Mouse (Mus musculus): ENCODE data around the gene Olfr924. TPM values are rescaled to one million over a fixed set of nuclear protein-coding genes. Genes with fewer than 3 reads are reported as not detected.

Olfr924 gene
- polyA plus RNA-seq, 1 experiment = not detected

DNA sequence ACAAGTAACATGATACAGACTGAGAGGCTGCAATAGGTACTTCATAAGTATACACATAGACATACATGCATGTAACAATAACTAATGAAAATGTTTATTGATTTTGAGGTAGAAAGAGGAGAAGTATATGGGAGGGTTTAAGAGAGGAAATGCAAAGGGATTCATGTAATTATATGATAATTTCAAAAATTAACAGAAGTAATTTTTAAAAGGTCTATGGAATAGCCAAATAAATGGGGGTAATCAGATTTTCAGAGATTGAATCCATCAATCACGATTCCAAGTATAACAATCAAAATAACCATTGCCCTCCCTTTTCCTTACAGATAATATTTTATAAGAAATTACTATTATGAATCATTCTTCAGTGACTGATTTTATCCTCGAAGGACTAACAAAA is 32.6 kb downstream of the Olfr924 start, which contains the start of gene Olfr926:
TSS of gene Olfr926 (plus strand) at position 301 of the 400 bp plus-strand sequence.
- TF ChIP-seq CTCF (IDR thresholded peaks at IDR 0.05; ENCODE audit: borderline replicate concordance, insufficient read depth, low read depth, low read length) = no peak
- TF ChIP-seq POLR2A (IDR thresholded peaks at IDR 0.05; ENCODE audit: borderline replicate concordance, insufficient read depth, low read length) = no peak
- Histone ChIP-seq H3K4me1 (ENCODE audit: control insufficient read depth, insufficient read depth, low read length) (no peaks in the 10 kb centered on the region), H3K27ac (ENCODE audit: insufficient read depth, low read length) (no peak within 1 kb of the TSS), H3K27me3 (ENCODE audit: control insufficient read depth, insufficient read depth, low read length) (no peaks in the 10 kb centered on the region), H3K4me3 (replicated peaks; ENCODE audit: insufficient read depth, low read depth, low read length) (no peak within 1 kb of the TSS)
- no peak for DNase-seq
- 69% methylated on average over 2 of the region's 2 CpGs for WGBS

Other genes starting within 250 kb of the Olfr924 start
- not detected in 2 replicates for gene Olfr914, start 239.3 kb upstream of the Olfr924 start, polyA plus RNA-seq (2012; rRNA removed)
- gene Olfr916, start 184.6 kb upstream of the Olfr924 start, polyA plus RNA-seq (2012; rRNA removed) = not detected in 2 replicates
- not detected in 2 replicates for gene Olfr917, start 178.6 kb upstream of the Olfr924 start, polyA plus RNA-seq (2012; rRNA removed)
- not detected in 2 replicates for gene Olfr918, start 169.8 kb upstream of the Olfr924 start, polyA plus RNA-seq (2012; rRNA removed)
- not detected in 2 replicates for gene Olfr919, start 140.8 kb upstream of the Olfr924 start, polyA plus RNA-seq (2012; rRNA removed)
- 8.1 and 8.4 TPM in 2 replicates for gene Vwa5a, start 126.2 kb upstream of the Olfr924 start, polyA plus RNA-seq (2012; rRNA removed)
- gene Olfr920, start 92.2 kb upstream of the Olfr924 start, polyA plus RNA-seq (2012; rRNA removed) = 0.20 and 0.24 TPM in 2 replicates
- 0.06 and 0.18 TPM in 2 replicates for gene Olfr921, start 71.4 kb upstream of the Olfr924 start, polyA plus RNA-seq (2012; rRNA removed)
- 0.52 and 0.57 TPM in 2 replicates for gene Olfr922, start 29.8 kb upstream of the Olfr924 start, polyA plus RNA-seq (2012; rRNA removed)
- 0.30 and 0.39 TPM in 2 replicates for gene Olfr923, start 17.9 kb upstream of the Olfr924 start, polyA plus RNA-seq (2012; rRNA removed)
- not detected in 2 replicates for gene Olfr26, start 10.6 kb downstream of the Olfr924 start, polyA plus RNA-seq (2012; rRNA removed)
- gene Olfr926, start 32.7 kb downstream of the Olfr924 start, polyA plus RNA-seq (2012; rRNA removed) = 0.10 TPM in 1 of 2 replicates, not detected in the other
- not detected in 2 replicates for gene Olfr930, start 85.4 kb downstream of the Olfr924 start, polyA plus RNA-seq (2012; rRNA removed)
- gene Olfr933, start 127.9 kb downstream of the Olfr924 start, polyA plus RNA-seq (2012; rRNA removed) = not detected in 2 replicates
- not detected in 2 replicates for gene Olfr934, start 143.9 kb downstream of the Olfr924 start, polyA plus RNA-seq (2012; rRNA removed)
- not detected in 2 replicates for gene Olfr935, start 155.2 kb downstream of the Olfr924 start, polyA plus RNA-seq (2012; rRNA removed)
- not detected in 2 replicates for gene Olfr146, start 178.9 kb downstream of the Olfr924 start, polyA plus RNA-seq (2012; rRNA removed)
- not detected in 2 replicates for gene Olfr937, start 220.5 kb downstream of the Olfr924 start, polyA plus RNA-seq (2012; rRNA removed)
- not detected in 2 replicates for gene Olfr938, start 234.4 kb downstream of the Olfr924 start, polyA plus RNA-seq (2012; rRNA removed)

All from cerebellum, adult 2 months (tissue).